ENCODE assay signal across 8 mouse cellular contexts in genomic region chr8:79029396-79030325, GRCm38 (mm10). TPM values are rescaled to one million over a fixed set of nuclear protein-coding genes. Genes with fewer than 3 reads are reported as not detected.
A peak's percentile ranks its signal among the peaks of the same experiment; 100 is the strongest.
DNase-seq lines count a peak whose midpoint lies in the region; ATAC-seq lines count a peak whose summit lies in the region.

No protein-coding gene starts in this region.

- peaks cover 21% of the 10 kb centered on the region; the same call in 1 of the 2 replicates for H3K4me1 ChIP-seq in intestine, embryonic 15.5 days (replicated peaks)

- H3K27me3 ChIP-seq in intestine, embryonic 15.5 days (replicated peaks) = no peaks in the 10 kb centered on the region

- peak; percentile 56 for DNase-seq in adipocyte (ENCODE audit: low spot score)
- DNase-seq in gastrocnemius, postnatal 14 days = peak; percentile 79
- peak; percentile 77 to 80 for DNase-seq in left cerebral cortex, postnatal 36 days (ENCODE audit: low spot score in 2 of 2)
- peak; percentile 90 for DNase-seq in mesoderm, embryonic 11.5 days (ENCODE audit: low read depth, low spot score)
- DNase-seq in skeletal muscle tissue, adult 2 months (ENCODE audit: low read depth, low spot score) = peak; percentile 33

- peak overlapping the region; percentile 88 for H3K4me3 ChIP-seq in intestine, embryonic 15.5 days (replicated peaks)

- H3K27ac ChIP-seq in intestine, embryonic 15.5 days = peak overlapping the region; percentile 100

- no peaks in the 10 kb centered on the region for H3K36me3 ChIP-seq in intestine, embryonic 15.5 days

- peak; percentile 16; the same call in 1 of the 2 replicates for ATAC-seq in common myeloid progenitor, adult 5-6 weeks (replicated peaks; ENCODE audit: low read depth, poor library complexity, severe bottlenecking)
- peak; percentile 77 for ATAC-seq in intestine, embryonic 15.5 days
- no peak; the same call in 1 of the 2 replicates for ATAC-seq in granulocyte monocyte progenitor cell, adult 5-6 weeks (replicated peaks; ENCODE audit: poor library complexity, severe bottlenecking)

- peak overlapping the region; percentile 77 for H3K4me2 ChIP-seq in intestine, embryonic 15.5 days (replicated peaks)

- whole genome bisulfite sequencing in intestine, embryonic 15.5 days = under 1% methylated on average over 84 of the region's 99 CpGs

- intact Hi-C loops in gastrocnemius, postnatal 14 days (cut with DNase I; ENCODE audit: low total_unique reads) = no loop called here
- intact Hi-C loops in left cerebral cortex, postnatal 36 days (cut with DNase I) = loop anchor here (2.0 to 5.0 kb wide), 4 partner anchors 48 to 263 kb away; partner anchors contain the start of genes Lsm6 and Mmaa

- H3K9ac ChIP-seq in intestine, embryonic 15.5 days = peak overlapping the region; percentile 99

- no peaks in the 10 kb centered on the region for H3K9me3 ChIP-seq in intestine, embryonic 15.5 days

RNA-seq across cellular contexts. Expression of gene Zfp827, which starts 1.4 kb away (rescaled TPM):
- 0.78 and 2.3 TPM in 2 replicates for total RNA-seq in common myeloid progenitor, adult 5-6 weeks (2017)
- total RNA-seq in gastrocnemius, postnatal 14 days (2021) = 1 to 10 TPM; 6.7 to 7.4 TPM
- polyA plus RNA-seq in intestine, embryonic 15.5 days (2015; fragmentation: Nextera tagmentation; extraction: Ambion mirVana) = 6.5 and 7.4 TPM in 2 replicates
- 10 to 100 TPM; 42.6 to 45.1 TPM for total RNA-seq in left cerebral cortex, postnatal 36 days (2021)
- 0.71 and 2.1 TPM in 2 replicates for total RNA-seq in granulocyte monocyte progenitor cell, adult 5-6 weeks (2014; fragmentation: Nextera tagmentation)
- 0.10 and 0.39 TPM in 2 replicates for total RNA-seq in granulocyte monocyte progenitor cell, adult 5-6 weeks (2017)

Comparison
In these comparisons a context has a peak if more than half of its experiments do, and no peak if none do; other contexts are left out.
1. DNase-seq: peak in every context shown above with its lines; median percentile 90 in mesoderm, embryonic 11.5 days; 79 in gastrocnemius, postnatal 14 days; 78 in left cerebral cortex, postnatal 36 days; 56 in adipocyte; 33 in skeletal muscle tissue, adult 2 months.
2. RNA of gene Zfp827, which starts 1.4 kb away (total RNA-seq): 42.6 to 45.1 TPM in left cerebral cortex, postnatal 36 days; 6.7 to 7.4 TPM in gastrocnemius, postnatal 14 days, 0.78 to 2.3 TPM in common myeloid progenitor, adult 5-6 weeks and 0.10 to 2.1 TPM in granulocyte monocyte progenitor cell, adult 5-6 weeks; every median in the first group is over 4 times any median in the second.